Mouse (Mus musculus) neural tube, embryonic 11.5 days (tissue): ENCODE measurements around the gene Tbc1d5. TPM values are rescaled to one million over a fixed set of nuclear protein-coding genes. Genes with fewer than 3 reads are reported as not detected.

Experiments used
- ATAC-seq: fragments of 200-750 bp; cut with Nextera tagmentation; 2 replicates; pipeline ENCODE4 v1.8.0; 2017; ENCODE audit warnings: moderate number of reproducible peaks, mild to moderate bottlenecking, moderate TSS enrichment, moderate library complexity; ENCODE audit not compliant: insufficient read depth, low FRiP score, low TSS enrichment
- DNase-seq: peaks from one replicate; pipeline ENCODE4 v3.0.0-alpha.2; 2015; ENCODE audit warnings: low spot score
- H3K27ac ChIP-seq: fragments of 300-500 bp; sonication (generic); 2 replicates; pipeline ENCODE4 v1.5.1; 2014; ENCODE audit warnings: low read depth, mild to moderate bottlenecking, low read length
- H3K27me3 ChIP-seq: fragments of 300-500 bp; sonication (generic); 2 replicates; pipeline ENCODE4 v1.6.1; 2014; ENCODE audit warnings: mild to moderate bottlenecking, low read length, mixed read lengths; ENCODE audit not compliant: control insufficient read depth, insufficient read depth
- H3K36me3 ChIP-seq: fragments of 300-500 bp; sonication (generic); 2 replicates; pipeline ENCODE4 v1.6.1; 2014; ENCODE audit warnings: mild to moderate bottlenecking, low read length, moderate library complexity, mixed read lengths; ENCODE audit not compliant: control insufficient read depth, insufficient read depth
- H3K4me1 ChIP-seq: fragments of 300-500 bp; sonication (generic); 2 replicates; pipeline ENCODE4 v1.6.1; 2014; ENCODE audit warnings: low read length, mixed read lengths; ENCODE audit not compliant: control insufficient read depth, insufficient read depth
- H3K4me2 ChIP-seq: fragments of 300-500 bp; sonication (generic); 2 replicates; pipeline ENCODE4 v1.6.1; 2014; ENCODE audit warnings: low read depth, mild to moderate bottlenecking, moderate library complexity
- H3K4me3 ChIP-seq: fragments of 300-500 bp; sonication (generic); 2 replicates; pipeline ENCODE4 v1.5.1; 2014; ENCODE audit warnings: low read depth, low read length
- H3K9ac ChIP-seq: fragments of 300-500 bp; sonication (generic); 2 replicates; pipeline ENCODE4 v1.6.1; 2014; ENCODE audit warnings: mild to moderate bottlenecking, low read length
- H3K9me3 ChIP-seq: fragments of 300-500 bp; sonication (generic); 2 replicates; pipeline ENCODE4 v1.6.1; 2016; ENCODE audit warnings: low read length; ENCODE audit not compliant: control insufficient read depth
- WGBS: fragments of 180-500 bp; shearing (Covaris S2); extraction: QIAGEN DNeasy Blood & Tissue Kit; methylation state at CpG from one replicate; pipeline ENCODE4 v1.1.7; 2014; 5-methylcytosine and 5-hydroxymethylcytosine counted together
- polyA plus RNA-seq: library from polyadenylated mRNA; unstranded; fragments of >200 nt; fragmentation: Nextera tagmentation; extraction: Ambion mirVana; gene quantifications from 2 replicates; pipeline ENCODE4 v1.2.1, GENCODE M21; 2014

The Tbc1d5 gene
- polyA plus RNA-seq, 1 experiment from 2014 or later = 11.6 TPM

GRCm38 (mm10) chr17:50966147-50966546 is 213.0 kb downstream of the Tbc1d5 start:
- Histone ChIP-seq H3K4me2 (no peak overlapping the region), H3K4me3 (no peak overlapping the region), H3K36me3 (no peaks in the 10 kb centered on the region), H3K9me3 (no peaks in the 10 kb centered on the region), H3K27ac (no peak overlapping the region), H3K9ac (no peak overlapping the region), H3K27me3 (no peaks in the 10 kb centered on the region), H3K4me1 (no peaks in the 10 kb centered on the region)
- DNase-seq = no peak
- ATAC-seq = no peak
- WGBS = 97% methylated on average over 1 of the region's 1 CpGs

- no peaks in the 10 kb centered on the region for H3K27me3 ChIP-seq
- no peak for ATAC-seq
- H3K36me3 ChIP-seq = no peaks in the 10 kb centered on the region
- H3K4me1 ChIP-seq = no peaks in the 10 kb centered on the region
- DNase-seq = no peak
- no peak overlapping the region for H3K27ac ChIP-seq
- no peaks in the 10 kb centered on the region for H3K9me3 ChIP-seq
- H3K4me2 ChIP-seq = no peak overlapping the region
- WGBS = 91% methylated on average over 9 of the region's 9 CpGs
- H3K4me3 ChIP-seq = no peak overlapping the region
- H3K9ac ChIP-seq = no peak overlapping the region
Measured at GRCm38 (mm10) chr17:50954313-50954712, 224.8 kb downstream of the Tbc1d5 start.

- H3K9me3 ChIP-seq = no peaks in the 10 kb centered on the region
Measured at GRCm38 (mm10) chr17:50922308-50922707, 256.8 kb downstream of the Tbc1d5 start.

GRCm38 (mm10) chr17:50915216-50915615 is 263.9 kb downstream of the Tbc1d5 start:
- WGBS = 96% methylated on average over 2 of the region's 2 CpGs

More at GRCm38 (mm10) chr17:50922308-50922707, 256.8 kb downstream of the Tbc1d5 start:
- no peak overlapping the region for H3K27ac ChIP-seq
- H3K9ac ChIP-seq = no peak overlapping the region
- H3K4me1 ChIP-seq = no peaks in the 10 kb centered on the region
- no peaks in the 10 kb centered on the region for H3K36me3 ChIP-seq
- DNase-seq = no peak
- H3K4me3 ChIP-seq = no peak overlapping the region
- no peak for ATAC-seq
- WGBS = 85% methylated on average over 2 of the region's 2 CpGs
- H3K27me3 ChIP-seq = no peaks in the 10 kb centered on the region
- no peak overlapping the region for H3K4me2 ChIP-seq

DNA sequence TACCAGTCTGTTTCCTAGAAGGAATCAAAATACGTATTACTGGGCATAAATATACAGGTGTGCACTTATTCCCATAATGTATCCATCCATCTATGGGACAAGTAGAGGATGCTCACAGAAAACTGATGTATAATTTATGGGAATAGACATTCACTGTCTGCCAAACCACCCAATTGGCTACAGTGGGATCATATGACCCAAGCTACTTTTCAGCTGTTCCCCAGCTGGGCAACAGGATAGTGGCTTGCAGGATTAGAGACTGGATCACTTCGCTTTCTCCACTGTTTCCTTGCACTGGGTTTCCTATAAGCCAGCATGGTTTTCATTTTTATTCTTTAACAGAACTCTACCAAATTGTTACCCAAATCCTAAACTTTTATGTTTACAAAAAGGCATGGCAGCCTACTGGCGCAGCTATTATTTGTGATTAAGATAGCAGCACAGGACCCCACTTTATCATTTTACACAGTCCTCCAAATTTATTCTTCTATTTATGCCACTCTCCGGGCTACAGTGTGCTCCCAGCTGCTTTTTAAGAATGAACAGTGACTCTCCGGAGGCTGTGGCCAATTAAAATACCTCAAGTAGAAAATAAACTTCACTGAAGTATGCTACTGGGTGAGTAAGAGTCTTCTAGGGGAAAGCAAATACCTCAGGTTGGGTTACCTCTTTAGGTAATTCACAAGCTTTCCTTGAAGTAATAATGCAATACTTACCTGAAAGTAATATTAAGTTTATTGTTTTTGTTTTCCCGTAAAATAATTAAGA is 270.4 kb downstream of the Tbc1d5 start:
- DNase-seq = peak; percentile 12
- H3K4me2 ChIP-seq = no peak overlapping the region
- no peaks in the 10 kb centered on the region for H3K27me3 ChIP-seq
- H3K36me3 ChIP-seq = no peaks in the 10 kb centered on the region
- ATAC-seq = peak; percentile 62
- no peak overlapping the region for H3K9ac ChIP-seq
- no peak overlapping the region for H3K27ac ChIP-seq
- WGBS = 71% methylated on average over 6 of the region's 6 CpGs
- peaks cover 2% of the 10 kb centered on the region for H3K4me1 ChIP-seq
- H3K4me3 ChIP-seq = no peak overlapping the region
- H3K9me3 ChIP-seq = no peaks in the 10 kb centered on the region

More at GRCm38 (mm10) chr17:50915216-50915615, 263.9 kb downstream of the Tbc1d5 start:
- Histone ChIP-seq H3K27ac (no peak overlapping the region), H3K27me3 (no peaks in the 10 kb centered on the region), H3K9ac (no peak overlapping the region), H3K4me1 (no peaks in the 10 kb centered on the region), H3K36me3 (no peaks in the 10 kb centered on the region), H3K9me3 (no peaks in the 10 kb centered on the region), H3K4me3 (no peak overlapping the region), H3K4me2 (no peak overlapping the region)
- ATAC-seq (no peak), DNase-seq (no peak)

GRCm38 (mm10) chr17:50908160-50908559 is 271.0 kb downstream of the Tbc1d5 start:
- Histone ChIP-seq H3K36me3 (no peaks in the 10 kb centered on the region), H3K4me1 (peaks cover 2% of the 10 kb centered on the region), H3K4me2 (no peak overlapping the region), H3K9me3 (no peaks in the 10 kb centered on the region), H3K9ac (no peak overlapping the region), H3K4me3 (no peak overlapping the region), H3K27ac (no peak overlapping the region), H3K27me3 (no peaks in the 10 kb centered on the region)
- WGBS = 67% methylated on average over 4 of the region's 4 CpGs
- ATAC-seq (no peak), DNase-seq (no peak)

- ATAC-seq (no peak), DNase-seq (no peak)
- Histone ChIP-seq H3K9me3 (no peaks in the 10 kb centered on the region), H3K36me3 (no peaks in the 10 kb centered on the region), H3K27ac (no peak overlapping the region), H3K9ac (no peak overlapping the region), H3K27me3 (no peaks in the 10 kb centered on the region), H3K4me1 (peaks cover 2% of the 10 kb centered on the region), H3K4me3 (no peak overlapping the region), H3K4me2 (no peak overlapping the region)
- 28% methylated on average over 1 of the region's 1 CpGs for WGBS
Measured at GRCm38 (mm10) chr17:50906630-50907029, 272.5 kb downstream of the Tbc1d5 start.

- H3K27me3 ChIP-seq = no peaks in the 10 kb centered on the region
- DNase-seq (no peak), ATAC-seq (no peak)
- H3K9me3 ChIP-seq = no peaks in the 10 kb centered on the region
- 77% methylated on average over 3 of the region's 3 CpGs for WGBS
- H3K4me1 ChIP-seq = peaks cover 2% of the 10 kb centered on the region
- no peak overlapping the region for H3K4me2 ChIP-seq
- H3K36me3 ChIP-seq = no peaks in the 10 kb centered on the region
- H3K27ac ChIP-seq = no peak overlapping the region
- no peak overlapping the region for H3K4me3 ChIP-seq
- H3K9ac ChIP-seq = no peak overlapping the region
Measured at GRCm38 (mm10) chr17:50904463-50904862, 274.7 kb downstream of the Tbc1d5 start.

DNA sequence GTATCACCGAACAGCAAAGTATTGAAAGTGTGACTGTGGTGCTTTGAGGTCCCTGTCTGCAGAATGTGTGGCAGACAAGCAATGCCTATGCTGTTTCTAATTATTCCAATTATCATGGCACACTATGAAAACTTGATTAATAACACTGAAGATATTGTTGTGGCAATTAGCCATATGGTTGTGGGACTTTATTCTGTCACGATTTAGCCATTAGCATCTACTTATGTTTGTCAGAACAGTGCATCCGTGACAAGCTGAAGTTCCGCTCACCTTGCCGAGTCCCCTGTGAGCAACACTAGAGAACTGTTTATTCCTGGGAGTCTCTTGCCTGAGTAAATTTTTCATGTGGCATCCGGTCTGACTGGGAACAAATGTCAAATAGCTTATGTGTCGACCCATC is 281.3 kb downstream of the Tbc1d5 start:
- no peak for ATAC-seq

More for the DNA sequence above, 281.3 kb downstream of the Tbc1d5 start:
- no peaks in the 10 kb centered on the region for H3K36me3 ChIP-seq
- no peak overlapping the region for H3K9ac ChIP-seq
- no peaks in the 10 kb centered on the region for H3K9me3 ChIP-seq
- 85% methylated on average over 7 of the region's 7 CpGs for WGBS
- no peaks in the 10 kb centered on the region for H3K4me1 ChIP-seq
- H3K27me3 ChIP-seq = no peaks in the 10 kb centered on the region
- no peak overlapping the region for H3K4me3 ChIP-seq
- no peak overlapping the region for H3K27ac ChIP-seq
- no peak overlapping the region for H3K4me2 ChIP-seq
- no peak for DNase-seq
